Mouse (Mus musculus) hindbrain, embryonic 11.5 days (tissue): Measurements from ENCODE around the gene Lhfpl4. TPM values are rescaled to one million over a fixed set of nuclear protein-coding genes. Genes with fewer than 3 reads are reported as not detected.

ENCODE experiments used
- ATAC-seq: fragments of 200-750 bp; cut with Nextera tagmentation; 2 replicates; pipeline ENCODE4 v1.8.0; 2017; ENCODE audit warnings: mild to moderate bottlenecking, moderate TSS enrichment, moderate library complexity; ENCODE audit not compliant: low FRiP score
- DNase-seq: peaks from one replicate; pipeline ENCODE4 v3.0.0-alpha.2; 2015; ENCODE audit warnings: low spot score
- H3K27ac ChIP-seq: fragments of 300-500 bp; sonication (generic); 2 replicates; pipeline ENCODE4 v1.5.1; 2014; ENCODE audit warnings: mild to moderate bottlenecking, low read depth, low read length
- H3K27me3 ChIP-seq: fragments of 300-500 bp; sonication (generic); 2 replicates; pipeline ENCODE4 v1.6.1; 2014; ENCODE audit warnings: mild to moderate bottlenecking, low read length, moderate library complexity, mixed read lengths; ENCODE audit not compliant: control insufficient read depth, insufficient read depth
- H3K36me3 ChIP-seq: fragments of 300-500 bp; sonication (generic); 2 replicates; pipeline ENCODE4 v1.6.1; 2014; ENCODE audit warnings: mild to moderate bottlenecking, low read length, moderate library complexity, mixed read lengths; ENCODE audit not compliant: control insufficient read depth, insufficient read depth
- H3K4me1 ChIP-seq: fragments of 300-500 bp; sonication (generic); replicated peaks from 2 replicates; pipeline ENCODE4 v1.6.1; 2014; ENCODE audit warnings: low read length, mixed read lengths; ENCODE audit not compliant: control insufficient read depth, insufficient read depth
- H3K4me2 ChIP-seq: fragments of 300-500 bp; sonication (generic); replicated peaks from 2 replicates; pipeline ENCODE4 v1.6.1; 2014; ENCODE audit warnings: mild to moderate bottlenecking, low read depth, low read length
- H3K4me3 ChIP-seq: fragments of 300-500 bp; sonication (generic); 2 replicates; pipeline ENCODE4 v1.5.1; 2014; ENCODE audit warnings: low read depth, low read length
- H3K9ac ChIP-seq: fragments of 300-500 bp; sonication (generic); 2 replicates; pipeline ENCODE4 v1.6.1; 2014; ENCODE audit warnings: low read depth, low read length
- H3K9me3 ChIP-seq: fragments of 300-500 bp; sonication (generic); 2 replicates; pipeline ENCODE4 v1.6.1; 2016; ENCODE audit warnings: low read length; ENCODE audit not compliant: control insufficient read depth
- WGBS: fragments of 180-500 bp; shearing (Covaris S2); extraction: QIAGEN DNeasy Blood & Tissue Kit; methylation state at CpG from one replicate; pipeline ENCODE4 v1.1.7; 2014; 5-methylcytosine and 5-hydroxymethylcytosine counted together
- polyA plus RNA-seq: library from polyadenylated mRNA; unstranded; fragments of >200 nt; fragmentation: Nextera tagmentation; extraction: Ambion mirVana; gene quantifications from 2 replicates; pipeline ENCODE4 v1.2.1, GENCODE M21; 2014

Gene Lhfpl4
- polyA plus RNA-seq, 1 experiment from 2014 or later = 7.9 TPM

- H3K27ac ChIP-seq = no peak overlapping the region
- H3K4me1 ChIP-seq = no peaks in the 10 kb centered on the region
- no peak for ATAC-seq
- no peaks in the 10 kb centered on the region for H3K27me3 ChIP-seq
- no peak for DNase-seq
- H3K9ac ChIP-seq = no peak overlapping the region
- WGBS = 93% methylated on average over 10 of the region's 10 CpGs
- no peaks in the 10 kb centered on the region for H3K36me3 ChIP-seq
- H3K9me3 ChIP-seq = no peaks in the 10 kb centered on the region
- no peak overlapping the region for H3K4me3 ChIP-seq
- no peak overlapping the region for H3K4me2 ChIP-seq
These were observed 35.1 kb downstream of the Lhfpl4 start for GRCm38 (mm10) chr6:113160106-113160505.

- H3K9me3 ChIP-seq = no peaks in the 10 kb centered on the region
These were observed 39.1 kb downstream of the Lhfpl4 start for GRCm38 (mm10) chr6:113156064-113156463.

GRCm38 (mm10) chr6:113154886-113155285 is 40.3 kb downstream of the Lhfpl4 start:
- no peak overlapping the region for H3K4me3 ChIP-seq
- DNase-seq = no peak

More at GRCm38 (mm10) chr6:113156064-113156463, 39.1 kb downstream of the Lhfpl4 start:
- DNase-seq (no peak), ATAC-seq (no peak)
- H3K4me1 ChIP-seq = no peaks in the 10 kb centered on the region
- no peak overlapping the region for H3K4me2 ChIP-seq
- no peaks in the 10 kb centered on the region for H3K27me3 ChIP-seq
- 97% methylated on average over 4 of the region's 4 CpGs for WGBS
- peaks cover 9% of the 10 kb centered on the region; the same call in 1 of the 2 replicates for H3K36me3 ChIP-seq
- H3K4me3 ChIP-seq = no peak overlapping the region
- no peak overlapping the region for H3K9ac ChIP-seq
- H3K27ac ChIP-seq = no peak overlapping the region

GRCm38 (mm10) chr6:113154071-113154470 is 41.1 kb downstream of the Lhfpl4 start:
- H3K27me3 ChIP-seq = no peaks in the 10 kb centered on the region
- H3K9me3 ChIP-seq = no peaks in the 10 kb centered on the region
- H3K4me3 ChIP-seq = no peak overlapping the region
- no peaks in the 10 kb centered on the region for H3K4me1 ChIP-seq
- WGBS = 96% methylated on average over 8 of the region's 8 CpGs
- H3K27ac ChIP-seq = no peak overlapping the region
- DNase-seq = no peak
- H3K36me3 ChIP-seq = peaks cover 21% of the 10 kb centered on the region; the same call in 1 of the 2 replicates
- no peak overlapping the region for H3K9ac ChIP-seq
- no peak for ATAC-seq
- H3K4me2 ChIP-seq = no peak overlapping the region

More at GRCm38 (mm10) chr6:113154886-113155285, 40.3 kb downstream of the Lhfpl4 start:
- WGBS = 86% methylated on average over 6 of the region's 6 CpGs
- H3K4me1 ChIP-seq = no peaks in the 10 kb centered on the region
- no peak for ATAC-seq
- no peak overlapping the region for H3K27ac ChIP-seq
- H3K27me3 ChIP-seq = no peaks in the 10 kb centered on the region
- peaks cover 16% of the 10 kb centered on the region; the same call in 1 of the 2 replicates for H3K36me3 ChIP-seq
- H3K9ac ChIP-seq = no peak overlapping the region
- H3K4me2 ChIP-seq = no peak overlapping the region
- H3K9me3 ChIP-seq = no peaks in the 10 kb centered on the region

- no peak overlapping the region for H3K27ac ChIP-seq
- H3K9me3 ChIP-seq = no peaks in the 10 kb centered on the region
- ATAC-seq = no peak
- peaks cover 24% of the 10 kb centered on the region for H3K36me3 ChIP-seq
- H3K4me1 ChIP-seq = no peaks in the 10 kb centered on the region
- 95% methylated on average over 4 of the region's 4 CpGs for WGBS
- no peak overlapping the region for H3K9ac ChIP-seq
- H3K27me3 ChIP-seq = no peaks in the 10 kb centered on the region
- H3K4me3 ChIP-seq = no peak overlapping the region
- DNase-seq = no peak
- no peak overlapping the region for H3K4me2 ChIP-seq
These were observed 49.9 kb downstream of the Lhfpl4 start for GRCm38 (mm10) chr6:113145249-113145648.

GRCm38 (mm10) chr6:113144764-113145163 is 50.4 kb downstream of the Lhfpl4 start:
- Histone ChIP-seq H3K4me2 (no peak overlapping the region), H3K27me3 (no peaks in the 10 kb centered on the region), H3K4me3 (no peak overlapping the region), H3K27ac (no peak overlapping the region), H3K9me3 (no peaks in the 10 kb centered on the region), H3K4me1 (no peaks in the 10 kb centered on the region), H3K9ac (no peak overlapping the region), H3K36me3 (peaks cover 23% of the 10 kb centered on the region)
- 90% methylated on average over 1 of the region's 1 CpGs for WGBS
- ATAC-seq (no peak), DNase-seq (no peak)

GRCm38 (mm10) chr6:113141389-113142094 is 53.6 kb downstream of the Lhfpl4 start:
- no peaks in the 10 kb centered on the region for H3K4me1 ChIP-seq
- no peaks in the 10 kb centered on the region for H3K27me3 ChIP-seq
- H3K9me3 ChIP-seq = no peaks in the 10 kb centered on the region
- 67% methylated on average over 1 of the region's 1 CpGs for WGBS
- no peak overlapping the region for H3K9ac ChIP-seq
- no peak overlapping the region for H3K4me2 ChIP-seq
- H3K4me3 ChIP-seq = no peak overlapping the region
- no peak for ATAC-seq
- H3K36me3 ChIP-seq = peaks cover 15% of the 10 kb centered on the region
- no peak overlapping the region for H3K27ac ChIP-seq
- no peak for DNase-seq

GRCm38 (mm10) chr6:113133360-113133759 is 61.8 kb downstream of the Lhfpl4 start:
- Histone ChIP-seq H3K27me3 (no peaks in the 10 kb centered on the region), H3K4me2 (no peak overlapping the region), H3K9me3 (no peaks in the 10 kb centered on the region), H3K4me3 (no peak overlapping the region), H3K9ac (no peak overlapping the region), H3K27ac (no peak overlapping the region), H3K36me3 (peaks cover 3% of the 10 kb centered on the region; the same call in 1 of the 2 replicates), H3K4me1 (no peaks in the 10 kb centered on the region)
- no peak for DNase-seq
- 65% methylated on average over 2 of the region's 2 CpGs for WGBS
- ATAC-seq = no peak

- no peak overlapping the region for H3K4me3 ChIP-seq
- H3K9ac ChIP-seq = no peak overlapping the region
- H3K9me3 ChIP-seq = no peaks in the 10 kb centered on the region
- WGBS = 96% methylated on average over 10 of the region's 10 CpGs
- no peak overlapping the region for H3K4me2 ChIP-seq
- DNase-seq (no peak), ATAC-seq (no peak)
- H3K27ac ChIP-seq = no peak overlapping the region
- H3K27me3 ChIP-seq = no peaks in the 10 kb centered on the region
- peaks cover 11% of the 10 kb centered on the region; the same call in 1 of the 2 replicates for H3K36me3 ChIP-seq
- no peaks in the 10 kb centered on the region for H3K4me1 ChIP-seq
These were observed 74.4 kb downstream of the Lhfpl4 start for GRCm38 (mm10) chr6:113120806-113121205.
